Mouse (Mus musculus) forebrain, embryonic 11.5 days (tissue): Measurements from ENCODE around the gene Gsto1. TPM values are rescaled to one million over a fixed set of nuclear protein-coding genes. Genes with fewer than 3 reads are reported as not detected.
A peak's percentile ranks its signal among the peaks of the same experiment; 100 is the strongest.

Experiments used
- ATAC-seq: fragments of 200-750 bp; cut with Nextera tagmentation; replicated peaks from 2 replicates; pipeline ENCODE4 v1.8.0; 2017; ENCODE audit warnings: moderate TSS enrichment; ENCODE audit not compliant: low FRiP score
- DNase-seq: peaks from one replicate; pipeline ENCODE4 v3.0.0-alpha.2; 2017; ENCODE audit warnings: low spot score
- H3K27ac ChIP-seq: fragments of 300-500 bp; sonication (generic); 2 replicates; pipeline ENCODE4 v1.5.1; 2014; ENCODE audit warnings: low read depth, low read length
- H3K27me3 ChIP-seq: fragments of 300-500 bp; sonication (generic); 2 replicates; pipeline ENCODE4 v1.6.1; 2014; ENCODE audit warnings: mild to moderate bottlenecking, low read length, mixed read lengths; ENCODE audit not compliant: control insufficient read depth, insufficient read depth
- H3K36me3 ChIP-seq: fragments of 300-500 bp; sonication (generic); 2 replicates; pipeline ENCODE4 v1.6.1; 2014; ENCODE audit warnings: mild to moderate bottlenecking, low read length, moderate library complexity, mixed read lengths; ENCODE audit not compliant: control insufficient read depth, insufficient read depth
- H3K4me1 ChIP-seq: fragments of 300-500 bp; sonication (generic); replicated peaks from 2 replicates; pipeline ENCODE4 v1.6.1; 2014; ENCODE audit warnings: low read length, mixed read lengths; ENCODE audit not compliant: control insufficient read depth, insufficient read depth
- H3K4me2 ChIP-seq: fragments of 300-500 bp; sonication (generic); 2 replicates; pipeline ENCODE4 v1.6.1; 2014; ENCODE audit warnings: low read depth, mild to moderate bottlenecking, low read length, moderate library complexity, mixed read lengths; ENCODE audit not compliant: severe bottlenecking
- H3K4me3 ChIP-seq: fragments of 300-500 bp; sonication (generic); 2 replicates; pipeline ENCODE4 v1.5.1; 2014; ENCODE audit warnings: low read depth, low read length
- H3K9ac ChIP-seq: fragments of 300-500 bp; sonication (generic); 2 replicates; pipeline ENCODE4 v1.6.1; 2014; ENCODE audit warnings: low read length
- H3K9me3 ChIP-seq: fragments of 300-500 bp; sonication (generic); 2 replicates; pipeline ENCODE4 v1.6.1; 2016; ENCODE audit warnings: low read length, mixed read lengths; ENCODE audit not compliant: control insufficient read depth
- WGBS: fragments of 180-500 bp; shearing (Covaris S2); extraction: QIAGEN DNeasy Blood & Tissue Kit; methylation state at CpG from one replicate; pipeline ENCODE4 v1.1.7; 2014; 5-methylcytosine and 5-hydroxymethylcytosine counted together
- polyA plus RNA-seq: library from polyadenylated mRNA; unstranded; fragments of >200 nt; fragmentation: Nextera tagmentation; extraction: Ambion mirVana; gene quantifications from 2 replicates; pipeline ENCODE4 v1.2.1, GENCODE M21; 2014

The Gsto1 gene
- polyA plus RNA-seq, 1 experiment from 2014 or later = 83.2 TPM

- Histone ChIP-seq H3K27me3 (no peaks in the 10 kb centered on the region), H3K4me1 (peaks cover 13% of the 10 kb centered on the region), H3K9ac (no peak overlapping the region), H3K27ac (no peak overlapping the region), H3K4me3 (no peak overlapping the region), H3K9me3 (no peaks in the 10 kb centered on the region), H3K4me2 (no peak overlapping the region), H3K36me3 (no peaks in the 10 kb centered on the region)
- WGBS = 92% methylated on average over 4 of the region's 4 CpGs
- DNase-seq = no peak
- ATAC-seq = no peak
Observed at GRCm38 (mm10) chr19:47905081-47905480, 50.3 kb downstream of the Gsto1 start.

DNA sequence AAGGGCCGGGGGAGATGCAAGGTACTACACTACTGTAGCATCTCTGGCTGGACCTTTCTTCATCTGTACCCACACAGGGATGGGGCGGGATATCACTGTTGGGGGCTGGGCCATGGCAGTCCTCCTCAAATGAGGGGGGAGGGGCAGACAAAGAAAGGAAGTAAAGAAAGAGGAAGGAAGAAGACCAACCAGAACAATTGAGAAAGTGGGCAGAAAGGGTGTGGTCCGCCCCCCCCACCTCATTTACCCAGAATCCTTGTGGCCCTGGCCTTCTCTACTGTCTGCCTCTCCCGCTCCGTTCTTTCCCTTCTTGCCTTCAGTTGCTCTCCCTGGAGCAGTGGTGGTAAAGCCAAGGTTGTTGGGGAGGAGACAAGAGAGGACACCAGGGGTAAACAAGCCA lies 50.8 kb downstream of the Gsto1 start:
- ATAC-seq (no peak), DNase-seq (no peak)
- Histone ChIP-seq H3K27me3 (no peaks in the 10 kb centered on the region), H3K4me1 (peaks cover 17% of the 10 kb centered on the region), H3K36me3 (no peaks in the 10 kb centered on the region), H3K27ac (no peak overlapping the region), H3K9me3 (no peaks in the 10 kb centered on the region), H3K9ac (no peak overlapping the region), H3K4me2 (no peak overlapping the region), H3K4me3 (no peak overlapping the region)
- WGBS = 89% methylated on average over 5 of the region's 5 CpGs

DNA sequence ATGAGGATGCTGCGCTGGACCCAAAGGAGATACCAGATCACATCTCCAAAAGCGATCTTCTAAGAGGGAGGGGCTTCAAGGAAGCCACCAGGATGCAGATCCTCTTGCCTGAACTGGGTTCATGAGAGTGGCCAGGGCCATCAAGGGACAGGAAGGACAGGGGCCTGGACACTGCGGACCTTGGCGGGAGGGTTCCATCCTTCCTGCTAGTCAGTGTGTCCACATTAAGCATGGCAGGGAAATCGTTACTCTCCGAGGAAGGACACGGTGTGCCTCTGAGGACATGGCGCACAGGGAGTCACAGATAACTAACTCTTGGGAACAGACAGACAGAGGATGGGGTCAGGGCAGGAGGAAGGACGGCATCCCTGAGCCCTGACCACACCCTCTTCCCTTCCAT lies 52.8 kb downstream of the Gsto1 start:
- no peaks in the 10 kb centered on the region for H3K9me3 ChIP-seq
- no peaks in the 10 kb centered on the region for H3K36me3 ChIP-seq
- H3K4me2 ChIP-seq = no peak overlapping the region
- H3K27ac ChIP-seq = no peak overlapping the region
- ATAC-seq (no peak), DNase-seq (no peak)
- WGBS = 91% methylated on average over 9 of the region's 9 CpGs
- H3K27me3 ChIP-seq = no peaks in the 10 kb centered on the region
- H3K9ac ChIP-seq = no peak overlapping the region
- H3K4me3 ChIP-seq = no peak overlapping the region
- H3K4me1 ChIP-seq = peaks cover 17% of the 10 kb centered on the region

DNA sequence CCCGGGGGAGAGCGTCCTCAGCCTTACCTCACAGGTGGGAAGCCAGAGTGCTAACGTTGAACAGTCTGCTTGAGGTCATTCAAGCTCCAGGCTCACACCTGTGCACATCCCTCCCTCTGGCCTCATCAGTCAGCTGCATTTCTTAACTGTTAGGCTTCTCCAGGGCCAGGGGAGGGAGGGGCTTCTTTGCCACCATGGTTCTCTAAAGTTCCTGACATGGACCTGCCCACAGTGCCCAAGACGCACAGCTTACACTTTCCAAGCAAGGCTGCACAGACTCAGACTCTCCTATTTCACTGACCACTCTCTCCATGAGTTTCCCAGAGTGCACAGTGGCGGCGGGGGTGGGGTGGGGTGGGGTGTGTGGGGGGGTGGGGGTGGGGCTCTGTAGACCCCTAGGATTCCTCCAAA lies 54.2 kb downstream of the Gsto1 start:
- H3K27me3 ChIP-seq = no peaks in the 10 kb centered on the region
- 20% methylated on average over 6 of the region's 6 CpGs for WGBS
- peak overlapping the region; percentile 26 for H3K4me3 ChIP-seq
- H3K9me3 ChIP-seq = no peaks in the 10 kb centered on the region
- no peaks in the 10 kb centered on the region for H3K36me3 ChIP-seq
- peak overlapping the region; percentile 82 for H3K9ac ChIP-seq
- peak overlapping the region; percentile 59 for H3K4me2 ChIP-seq
- peaks cover 12% of the 10 kb centered on the region for H3K4me1 ChIP-seq
- ATAC-seq (peak; percentile 62), DNase-seq (peak; percentile 56)
- peak overlapping the region; percentile 94; the same call in 1 of the 2 replicates for H3K27ac ChIP-seq

- H3K9me3 ChIP-seq = no peaks in the 10 kb centered on the region
- H3K27ac ChIP-seq = peak overlapping the region; percentile 94
- WGBS = 5% methylated on average over 10 of the region's 10 CpGs
- H3K36me3 ChIP-seq = no peaks in the 10 kb centered on the region
- H3K4me1 ChIP-seq = peaks cover 12% of the 10 kb centered on the region
- H3K9ac ChIP-seq = peak overlapping the region; percentile 82
- H3K4me3 ChIP-seq = peak overlapping the region; percentile 26
- H3K4me2 ChIP-seq = peak overlapping the region; percentile 59
- ATAC-seq (peak; percentile 83), DNase-seq (peak; percentile 81)
- no peaks in the 10 kb centered on the region for H3K27me3 ChIP-seq
Observed at GRCm38 (mm10) chr19:47909387-47910116, 54.8 kb downstream of the Gsto1 start.

DNA sequence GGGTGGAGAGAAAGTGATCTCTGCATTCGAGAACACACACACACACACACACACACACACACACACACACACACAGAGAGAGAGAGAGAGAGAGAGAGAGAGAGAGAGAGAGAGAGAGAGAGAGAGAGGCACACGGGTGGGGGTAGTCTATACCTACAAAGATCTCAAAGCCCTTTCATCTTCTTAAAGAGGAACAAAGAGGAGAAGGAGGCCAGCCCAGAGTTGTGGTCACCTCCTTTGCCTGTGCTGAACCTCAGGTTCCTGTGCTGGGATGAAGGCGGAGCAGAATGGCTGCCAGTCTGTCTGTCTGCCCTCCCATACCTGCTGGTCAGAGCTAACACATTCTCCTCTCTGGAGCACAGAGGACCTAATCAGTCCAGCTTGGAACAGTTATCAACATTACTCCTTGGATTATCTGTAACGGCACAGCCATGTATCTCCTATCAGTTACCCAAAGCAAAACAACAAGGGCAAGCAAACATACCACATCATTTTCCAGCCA lies 55.4 kb downstream of the Gsto1 start:
- Histone ChIP-seq H3K9me3 (no peaks in the 10 kb centered on the region), H3K4me2 (peak overlapping the region; percentile 59), H3K4me1 (peaks cover 12% of the 10 kb centered on the region), H3K9ac (peak overlapping the region; percentile 82), H3K27ac (peak overlapping the region; percentile 94), H3K4me3 (0 out of 2 replicates have a peak overlapping the region, but pooled peaks have one; percentile 26), H3K36me3 (no peaks in the 10 kb centered on the region), H3K27me3 (no peaks in the 10 kb centered on the region)
- peak; percentile 18 for ATAC-seq
- WGBS = 43% methylated on average over 3 of the region's 4 CpGs
- DNase-seq = no peak

GRCm38 (mm10) chr19:47910751-47911150 lies 56.0 kb downstream of the Gsto1 start:
- WGBS = 90% methylated on average over 4 of the region's 4 CpGs
- ATAC-seq = no peak
- Histone ChIP-seq H3K4me3 (no peak overlapping the region), H3K27ac (no peak overlapping the region), H3K4me2 (no peak overlapping the region), H3K4me1 (peaks cover 12% of the 10 kb centered on the region), H3K27me3 (no peaks in the 10 kb centered on the region), H3K9me3 (no peaks in the 10 kb centered on the region), H3K9ac (peak overlapping the region; percentile 44; the same call in 1 of the 2 replicates), H3K36me3 (no peaks in the 10 kb centered on the region)
- DNase-seq = no peak

- WGBS = 93% methylated on average over 7 of the region's 7 CpGs
- no peaks in the 10 kb centered on the region for H3K9me3 ChIP-seq
- no peak overlapping the region for H3K9ac ChIP-seq
- ATAC-seq (no peak), DNase-seq (no peak)
- H3K27me3 ChIP-seq = no peaks in the 10 kb centered on the region
- no peak overlapping the region for H3K4me2 ChIP-seq
- no peak overlapping the region for H3K4me3 ChIP-seq
- H3K27ac ChIP-seq = no peak overlapping the region
- H3K36me3 ChIP-seq = no peaks in the 10 kb centered on the region
- peaks cover 16% of the 10 kb centered on the region for H3K4me1 ChIP-seq
Observed at GRCm38 (mm10) chr19:47913344-47913743, 58.6 kb downstream of the Gsto1 start.

GRCm38 (mm10) chr19:47914191-47914590 lies 59.4 kb downstream of the Gsto1 start:
- DNase-seq (no peak), ATAC-seq (no peak)

More at GRCm38 (mm10) chr19:47914191-47914590, 59.4 kb downstream of the Gsto1 start:
- H3K4me2 ChIP-seq = no peak overlapping the region
- H3K4me1 ChIP-seq = peaks cover 13% of the 10 kb centered on the region; the same call in 1 of the 2 replicates
- no peaks in the 10 kb centered on the region for H3K36me3 ChIP-seq
- no peak overlapping the region for H3K27ac ChIP-seq
- no peaks in the 10 kb centered on the region for H3K9me3 ChIP-seq
- H3K9ac ChIP-seq = no peak overlapping the region
- 93% methylated on average over 4 of the region's 4 CpGs for WGBS
- H3K4me3 ChIP-seq = no peak overlapping the region
- H3K27me3 ChIP-seq = no peaks in the 10 kb centered on the region
